Mouse (Mus musculus): ENCODE results near the gene Tfec. TPM values are rescaled to one million over a fixed set of nuclear protein-coding genes. Genes with fewer than 3 reads are reported as not detected.

Gene Tfec
- total RNA-seq (2023), result 12.7 and 15.9 TPM in 2 replicates

GRCm38 (mm10) chr6:16898251-16898862, at the start of gene Tfec:
Tfec (minus strand) TSS chr6:16898441.

Other genes with a start within 250 kb of the Tfec start
- gene Tes, start 166.7 kb upstream of the Tfec start, total RNA-seq (2023), result 54.4 and 58.2 TPM in 2 replicates